Mouse (Mus musculus): ENCODE measurements around the gene Dpysl5. TPM values are rescaled to one million over a fixed set of nuclear protein-coding genes. Genes with fewer than 3 reads are reported as not detected.

Gene Dpysl5
- polyA plus RNA-seq, 1 experiment from 2014 or later: 109 TPM

DNA sequence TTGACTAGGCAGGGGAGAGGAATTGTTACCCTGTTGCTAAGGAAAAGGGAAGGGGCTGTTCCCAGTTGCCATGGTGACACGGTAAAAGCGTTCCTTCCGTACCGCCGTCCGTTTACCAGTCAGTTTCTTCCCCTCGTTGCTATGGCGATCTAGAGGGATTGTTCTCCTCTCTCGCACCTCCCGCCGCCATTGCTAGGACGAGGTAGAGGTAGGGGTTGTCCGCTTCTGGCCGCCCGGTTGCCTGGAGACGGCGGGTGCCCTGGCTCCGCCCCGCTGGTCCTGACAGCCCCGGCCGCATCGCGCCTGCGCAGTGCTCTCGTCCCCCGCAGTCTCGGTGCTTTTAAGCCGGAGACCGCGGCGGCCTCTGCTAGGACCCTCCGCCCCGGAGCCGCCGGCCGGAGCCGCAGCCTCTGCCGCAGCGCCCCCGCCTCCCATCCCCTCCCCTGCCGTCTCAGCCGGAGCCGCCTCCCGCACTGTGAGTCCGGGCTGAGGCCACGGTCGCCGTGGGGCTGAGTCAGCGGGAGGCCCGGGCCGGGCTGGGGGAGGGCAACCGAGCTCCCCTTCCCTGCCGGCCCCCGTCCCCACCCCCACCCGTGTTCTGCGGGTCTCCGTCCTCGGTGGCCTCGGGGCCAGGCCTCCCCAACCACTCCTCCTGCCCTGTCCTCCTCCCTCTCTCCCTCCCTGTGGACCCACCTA lies 103.2 kb downstream of the Dpysl5 start, which contains the start of gene Mapre3:
Gene Mapre3 (plus strand): TSS at position 218 of the 696 bp plus-strand sequence.
- Histone ChIP-seq H3K9ac (peak within 1 kb of the TSS; percentile 80), H3K4me2 (peak within 1 kb of the TSS; percentile 65), H3K27me3 (no peaks in the 10 kb centered on the region), H3K27ac (peak within 1 kb of the TSS; percentile 89), H3K36me3 (replicated peaks) (no peaks in the 10 kb centered on the region), H3K4me3 (replicated peaks) (peak within 1 kb of the TSS; percentile 67), H3K4me1 (peaks cover 33% of the 10 kb centered on the region), H3K9me3 (no peaks in the 10 kb centered on the region)
- WGBS: 1% methylated on average over 59 of the region's 59 CpGs
- ATAC-seq (ENCODE audit: low FRiP score): peak; percentile 99

DNA sequence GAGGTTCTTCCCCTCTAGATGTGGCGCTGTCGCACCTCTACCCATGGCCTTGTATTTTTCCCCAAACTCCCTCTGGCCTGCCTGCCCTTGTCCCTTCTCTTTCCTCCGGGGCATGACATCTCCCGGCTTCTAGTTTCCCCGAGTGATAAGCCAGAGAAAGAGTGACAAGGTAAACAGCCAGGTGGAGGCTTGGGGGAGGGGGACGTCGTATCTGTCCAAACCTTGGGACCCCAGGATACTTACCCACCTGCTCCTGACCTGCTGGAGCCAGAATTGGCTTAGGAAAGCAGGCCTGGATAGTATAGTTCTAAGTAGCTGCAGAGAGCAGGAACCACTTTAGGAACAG lies 103.7 kb downstream of the Dpysl5 start:
- no peak for ATAC-seq (ENCODE audit: low FRiP score)
- H3K27ac ChIP-seq: peak overlapping the region; percentile 89
- WGBS: 3% methylated on average over 7 of the region's 7 CpGs
- H3K27me3 ChIP-seq: no peaks in the 10 kb centered on the region
- no peaks in the 10 kb centered on the region for H3K9me3 ChIP-seq
- peaks cover 33% of the 10 kb centered on the region for H3K4me1 ChIP-seq
- peak overlapping the region; percentile 65 for H3K4me2 ChIP-seq
- H3K9ac ChIP-seq: peak overlapping the region; percentile 80
- 0 out of 2 replicates have a peak, but pooled peaks cover 3% of the 10 kb centered on the region for H3K36me3 ChIP-seq (replicated peaks)
- H3K4me3 ChIP-seq (replicated peaks): peak overlapping the region; percentile 67

DNA sequence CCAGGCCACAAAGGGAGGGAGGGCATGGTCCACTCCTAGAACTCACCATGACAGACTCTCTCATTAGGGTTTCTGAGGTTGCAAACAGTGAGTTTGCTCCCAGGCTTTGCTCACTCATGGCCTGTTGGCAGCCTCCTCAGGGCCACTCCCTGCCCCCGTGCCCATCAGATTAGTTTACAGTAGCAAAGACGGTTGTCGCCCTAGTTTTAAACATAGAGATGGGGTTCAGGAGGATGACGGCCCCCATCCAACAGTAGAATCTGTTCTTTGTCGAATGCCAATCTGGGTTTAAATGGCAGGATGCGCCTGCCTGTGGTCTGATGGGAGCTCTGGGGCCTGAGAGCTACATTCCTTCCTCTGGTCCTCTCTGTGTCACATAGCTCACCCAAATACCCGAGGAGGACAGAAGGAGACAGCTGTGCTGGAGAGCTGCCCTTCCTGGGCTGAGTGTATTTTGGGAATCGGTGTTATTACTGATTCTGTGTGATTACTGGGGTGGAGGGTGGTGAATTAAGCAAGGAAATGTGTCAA lies 105.0 kb downstream of the Dpysl5 start:
- ATAC-seq (ENCODE audit: low FRiP score): no peak
- no peaks in the 10 kb centered on the region for H3K9me3 ChIP-seq
- H3K27me3 ChIP-seq: no peaks in the 10 kb centered on the region
- no peak overlapping the region for H3K27ac ChIP-seq
- peaks cover 33% of the 10 kb centered on the region for H3K4me1 ChIP-seq
- H3K4me3 ChIP-seq (replicated peaks): 0 out of 2 replicates have a peak overlapping the region, but pooled peaks have one; percentile 1
- H3K4me2 ChIP-seq: peak overlapping the region; percentile 65
- 0 out of 2 replicates have a peak, but pooled peaks cover 4% of the 10 kb centered on the region for H3K36me3 ChIP-seq (replicated peaks)
- 81% methylated on average over 8 of the region's 8 CpGs for WGBS
- H3K9ac ChIP-seq: 0 out of 2 replicates have a peak overlapping the region, but pooled peaks have one; percentile 2

DNA sequence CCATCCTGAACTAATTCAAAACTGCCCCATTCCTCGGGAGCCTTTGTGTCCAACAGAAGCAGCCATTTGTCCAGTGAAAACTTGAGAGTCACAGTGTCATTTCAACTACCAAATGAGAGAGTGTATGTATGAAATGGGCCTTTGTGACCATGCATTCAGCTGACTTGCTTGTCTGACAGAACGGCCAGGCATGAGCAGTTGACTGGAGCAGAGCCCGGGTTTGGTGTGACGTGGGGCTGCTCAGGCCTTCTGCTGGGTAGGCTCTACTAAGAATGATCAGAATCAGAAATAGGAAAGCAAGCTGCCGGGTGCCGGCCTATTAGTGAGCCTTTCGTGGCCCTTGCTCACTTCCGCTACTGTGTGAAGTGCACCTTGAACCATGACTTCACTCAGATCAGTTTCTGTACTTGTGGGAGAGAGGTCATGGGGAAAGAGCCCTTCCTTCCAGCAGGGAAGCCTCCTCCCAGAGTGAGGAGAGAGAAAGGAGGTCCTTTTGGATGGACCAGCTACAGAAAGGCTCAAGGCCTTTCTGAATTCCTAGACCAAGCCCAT lies 107.5 kb downstream of the Dpysl5 start:
- H3K36me3 ChIP-seq (replicated peaks): 0 out of 2 replicates have a peak, but pooled peaks cover 4% of the 10 kb centered on the region
- H3K9ac ChIP-seq: no peak overlapping the region
- H3K4me3 ChIP-seq (replicated peaks): no peak overlapping the region
- H3K27me3 ChIP-seq: no peaks in the 10 kb centered on the region
- H3K27ac ChIP-seq: no peak overlapping the region
- no peaks in the 10 kb centered on the region for H3K9me3 ChIP-seq
- H3K4me2 ChIP-seq: no peak overlapping the region
- ATAC-seq (ENCODE audit: low FRiP score): no peak
- peaks cover 30% of the 10 kb centered on the region for H3K4me1 ChIP-seq
- WGBS: 91% methylated on average over 8 of the region's 8 CpGs

DNA sequence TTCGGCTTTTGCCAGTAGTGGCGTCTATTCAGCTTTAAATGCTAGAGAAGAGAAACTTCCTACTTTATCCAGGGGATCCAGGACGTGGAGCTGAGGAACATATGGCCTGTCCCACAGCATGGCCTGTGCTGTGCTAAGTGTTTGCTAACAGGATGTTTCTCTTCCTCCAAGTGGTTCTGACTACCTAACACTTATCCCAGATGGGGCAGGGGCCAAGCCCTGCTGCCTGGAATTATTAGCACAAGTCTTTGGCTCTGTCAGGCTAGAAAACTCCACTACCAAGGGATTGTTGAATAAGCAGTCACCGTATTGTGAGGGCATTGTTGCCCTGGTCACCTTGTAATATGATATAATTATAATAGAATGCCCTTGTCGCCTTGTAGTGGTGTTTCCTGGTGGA lies 111.3 kb downstream of the Dpysl5 start:
- Histone ChIP-seq H3K27ac (no peak overlapping the region), H3K4me1 (peaks cover 22% of the 10 kb centered on the region), H3K9ac (no peak overlapping the region), H3K4me3 (replicated peaks) (no peak overlapping the region), H3K27me3 (no peaks in the 10 kb centered on the region), H3K9me3 (no peaks in the 10 kb centered on the region), H3K4me2 (no peak overlapping the region), H3K36me3 (replicated peaks) (0 out of 2 replicates have a peak, but pooled peaks cover 4% of the 10 kb centered on the region)
- no peak for ATAC-seq (ENCODE audit: low FRiP score)
- 89% methylated on average over 5 of the region's 5 CpGs for WGBS

DNA sequence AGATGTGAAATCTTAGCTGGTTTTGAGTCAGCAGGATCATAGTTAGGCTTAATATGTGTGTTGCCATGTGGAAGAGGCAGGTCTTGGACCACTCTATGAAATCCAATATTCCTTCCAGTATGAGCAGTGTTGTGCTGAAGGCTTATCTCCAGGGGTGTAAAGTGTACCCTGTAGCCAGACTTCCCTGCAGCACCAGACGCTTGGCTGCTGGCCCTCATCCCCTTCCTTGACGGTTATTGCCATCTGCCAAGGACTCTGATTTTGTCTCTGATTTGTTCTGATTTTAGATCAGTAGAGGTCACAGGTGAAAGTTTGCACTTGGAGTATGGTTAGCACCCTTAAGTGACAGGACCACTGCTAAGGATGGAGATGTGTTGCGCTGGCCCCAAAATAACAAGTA lies 111.7 kb downstream of the Dpysl5 start:
- H3K4me1 ChIP-seq: peaks cover 19% of the 10 kb centered on the region
- H3K27ac ChIP-seq: no peak overlapping the region
- no peak overlapping the region for H3K4me3 ChIP-seq (replicated peaks)
- H3K9me3 ChIP-seq: no peaks in the 10 kb centered on the region
- H3K36me3 ChIP-seq (replicated peaks): 0 out of 2 replicates have a peak, but pooled peaks cover 4% of the 10 kb centered on the region
- WGBS: 91% methylated on average over 3 of the region's 3 CpGs
- ATAC-seq (ENCODE audit: low FRiP score): no peak
- H3K4me2 ChIP-seq: no peak overlapping the region
- no peaks in the 10 kb centered on the region for H3K27me3 ChIP-seq
- no peak overlapping the region for H3K9ac ChIP-seq

DNA sequence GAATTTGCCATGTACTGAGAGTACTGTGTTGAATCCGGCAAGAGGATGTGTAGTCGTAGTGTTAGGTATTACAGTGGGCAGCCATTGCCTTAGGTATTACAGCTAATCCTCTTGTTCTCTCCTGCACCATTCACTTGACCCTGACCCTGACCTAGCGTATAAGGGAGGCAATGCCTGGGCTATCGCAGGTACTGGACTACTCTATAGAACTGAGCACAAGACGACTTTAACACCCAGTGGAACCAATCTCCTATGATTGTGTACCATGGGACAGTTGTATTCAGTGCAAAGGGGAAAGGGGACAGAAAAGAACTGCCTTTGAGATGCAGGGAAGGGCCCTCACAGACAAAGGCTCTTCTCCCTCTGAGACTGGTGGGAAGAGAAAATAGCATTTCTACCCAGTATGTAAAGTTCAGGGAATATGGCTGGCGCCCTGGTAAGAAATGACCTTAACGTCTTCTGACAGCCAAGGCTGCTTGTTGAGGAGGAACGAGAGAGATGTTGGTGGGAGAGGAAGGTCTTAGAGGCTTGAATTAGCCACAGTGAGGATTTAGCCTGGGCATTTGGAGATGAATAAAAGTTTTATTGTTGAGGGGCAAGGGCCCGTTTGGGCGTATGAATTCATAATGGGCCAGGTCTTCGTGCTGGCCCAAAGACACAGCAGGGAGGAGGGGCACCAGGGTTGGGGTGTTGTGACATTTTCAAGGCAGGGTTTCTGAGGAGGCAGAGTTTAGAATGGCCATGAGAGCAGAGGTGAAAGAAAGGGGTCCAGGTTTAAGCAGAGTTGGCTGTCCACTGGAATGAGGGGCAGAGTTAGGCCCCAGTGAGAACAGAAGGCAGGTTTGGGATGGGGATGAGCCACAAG lies 113.0 kb downstream of the Dpysl5 start:
- H3K4me2 ChIP-seq: no peak overlapping the region
- WGBS: 36% methylated on average over 11 of the region's 11 CpGs
- H3K36me3 ChIP-seq (replicated peaks): 0 out of 2 replicates have a peak, but pooled peaks cover 4% of the 10 kb centered on the region
- H3K9ac ChIP-seq: no peak overlapping the region
- no peaks in the 10 kb centered on the region for H3K27me3 ChIP-seq
- no peak overlapping the region for H3K27ac ChIP-seq
- H3K9me3 ChIP-seq: no peaks in the 10 kb centered on the region
- no peak for ATAC-seq (ENCODE audit: low FRiP score)
- peaks cover 19% of the 10 kb centered on the region for H3K4me1 ChIP-seq
- H3K4me3 ChIP-seq (replicated peaks): no peak overlapping the region

DNA sequence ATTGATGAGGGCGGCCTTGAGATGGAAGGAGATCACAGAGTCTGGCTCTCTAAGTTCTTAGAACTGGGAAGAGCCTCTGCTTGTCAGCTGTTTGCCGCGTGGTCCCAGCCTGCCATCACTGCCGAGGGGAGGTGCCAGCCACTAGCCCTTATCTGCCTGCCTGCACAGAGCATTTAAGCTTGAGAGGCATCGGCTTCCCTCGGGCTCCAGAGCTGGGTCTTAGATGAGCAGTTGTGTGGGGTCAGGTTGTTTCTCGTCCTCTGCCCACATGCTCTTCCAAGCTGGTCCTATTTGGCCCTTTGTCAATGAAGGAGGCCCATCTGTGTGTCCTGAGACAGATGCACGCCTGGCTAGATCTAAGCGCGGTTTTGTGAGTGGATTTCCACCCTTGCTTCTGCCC lies 113.8 kb downstream of the Dpysl5 start:
- H3K9me3 ChIP-seq: no peaks in the 10 kb centered on the region
- no peak overlapping the region for H3K4me2 ChIP-seq
- peaks cover 19% of the 10 kb centered on the region for H3K4me1 ChIP-seq
- no peak overlapping the region for H3K27ac ChIP-seq
- WGBS: 66% methylated on average over 10 of the region's 10 CpGs
- no peak for ATAC-seq (ENCODE audit: low FRiP score)
- H3K4me3 ChIP-seq (replicated peaks): no peak overlapping the region
- H3K27me3 ChIP-seq: no peaks in the 10 kb centered on the region
- no peak overlapping the region for H3K9ac ChIP-seq
- H3K36me3 ChIP-seq (replicated peaks): no peaks in the 10 kb centered on the region

DNA sequence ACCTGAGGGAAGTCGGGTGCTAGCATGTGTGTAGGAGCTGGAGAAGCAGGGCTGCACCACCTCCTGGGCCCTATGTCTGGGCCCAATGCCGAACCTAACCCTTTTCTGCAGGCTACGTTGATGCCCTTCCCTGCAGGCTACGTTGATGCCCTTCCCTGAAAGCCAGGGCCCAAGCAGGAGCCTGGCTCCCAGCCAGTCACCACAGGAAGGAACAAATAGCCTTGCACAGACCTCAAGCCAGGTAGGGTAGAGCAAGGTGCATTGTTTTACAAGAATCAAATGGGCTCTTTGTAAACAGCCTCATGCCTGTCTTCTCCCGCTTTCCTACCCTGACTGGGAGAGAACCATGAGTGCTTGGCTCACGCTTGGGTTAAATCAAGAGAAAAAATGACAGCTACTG lies 114.5 kb downstream of the Dpysl5 start:
- no peak overlapping the region for H3K27ac ChIP-seq
- no peak for ATAC-seq (ENCODE audit: low FRiP score)
- no peak overlapping the region for H3K9ac ChIP-seq
- H3K4me2 ChIP-seq: no peak overlapping the region
- no peaks in the 10 kb centered on the region for H3K36me3 ChIP-seq (replicated peaks)
- no peaks in the 10 kb centered on the region for H3K27me3 ChIP-seq
- 79% methylated on average over 6 of the region's 6 CpGs for whole genome bisulfite sequencing
- peaks cover 19% of the 10 kb centered on the region for H3K4me1 ChIP-seq
- H3K4me3 ChIP-seq (replicated peaks): no peak overlapping the region
- no peaks in the 10 kb centered on the region for H3K9me3 ChIP-seq

DNA sequence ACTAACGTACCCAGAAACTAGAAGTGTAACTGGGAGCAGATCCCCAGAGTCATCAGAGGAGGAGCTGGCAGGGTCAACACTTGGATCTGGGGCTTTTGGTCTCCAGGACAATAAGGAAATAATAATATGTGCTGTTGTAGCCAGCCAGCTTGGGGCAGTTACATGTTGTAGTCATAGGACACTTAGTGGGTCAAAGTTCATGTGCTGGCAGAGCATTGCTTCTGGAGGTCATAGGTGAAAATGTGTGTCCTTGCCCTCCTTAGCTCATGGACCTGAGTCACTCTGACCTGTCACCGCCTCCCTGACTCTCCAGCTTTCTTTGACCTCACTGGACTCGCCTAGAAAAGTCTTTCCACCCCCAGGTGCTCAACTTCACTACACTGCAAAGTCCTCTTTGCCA lies 122.1 kb downstream of the Dpysl5 start:
- H3K9ac ChIP-seq: no peak overlapping the region
- 0 out of 2 replicates have a peak, but pooled peaks cover 3% of the 10 kb centered on the region for H3K9me3 ChIP-seq
- no peaks in the 10 kb centered on the region for H3K4me1 ChIP-seq
- no peaks in the 10 kb centered on the region for H3K27me3 ChIP-seq
- WGBS: 87% methylated on average over 3 of the region's 3 CpGs
- no peak overlapping the region for H3K4me2 ChIP-seq
- no peak for ATAC-seq (ENCODE audit: low FRiP score)
- peaks cover 13% of the 10 kb centered on the region for H3K36me3 ChIP-seq (replicated peaks)
- no peak overlapping the region for H3K27ac ChIP-seq
- no peak overlapping the region for H3K4me3 ChIP-seq (replicated peaks)

DNA sequence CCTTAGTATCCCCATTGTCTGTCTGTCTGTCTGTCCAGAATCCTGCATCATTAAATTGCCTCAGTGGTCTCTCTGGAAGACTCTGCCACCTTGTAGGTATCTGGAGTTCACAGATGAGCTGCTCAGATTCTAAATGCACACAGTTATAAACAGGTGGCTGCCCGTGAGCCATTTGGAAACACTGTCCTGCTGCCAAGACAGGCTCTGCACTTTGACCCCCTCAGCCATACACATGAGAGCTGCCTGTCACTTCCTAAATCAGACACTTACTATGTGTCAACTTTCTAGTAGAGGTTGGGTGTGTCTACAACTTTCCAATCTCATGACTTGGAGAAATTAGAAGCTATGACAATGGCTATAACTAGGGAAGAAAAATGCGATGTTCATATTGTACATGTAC lies 128.4 kb downstream of the Dpysl5 start:
- no peak overlapping the region for H3K9ac ChIP-seq
- no peak for ATAC-seq (ENCODE audit: low FRiP score)
- no peak overlapping the region for H3K4me2 ChIP-seq
- 95% methylated on average over 2 of the region's 2 CpGs for WGBS
- no peaks in the 10 kb centered on the region for H3K27me3 ChIP-seq
- peaks cover 13% of the 10 kb centered on the region for H3K36me3 ChIP-seq (replicated peaks)
- no peaks in the 10 kb centered on the region for H3K4me1 ChIP-seq
- no peak overlapping the region for H3K4me3 ChIP-seq (replicated peaks)
- H3K27ac ChIP-seq: no peak overlapping the region
- 0 out of 2 replicates have a peak, but pooled peaks cover 3% of the 10 kb centered on the region for H3K9me3 ChIP-seq

DNA sequence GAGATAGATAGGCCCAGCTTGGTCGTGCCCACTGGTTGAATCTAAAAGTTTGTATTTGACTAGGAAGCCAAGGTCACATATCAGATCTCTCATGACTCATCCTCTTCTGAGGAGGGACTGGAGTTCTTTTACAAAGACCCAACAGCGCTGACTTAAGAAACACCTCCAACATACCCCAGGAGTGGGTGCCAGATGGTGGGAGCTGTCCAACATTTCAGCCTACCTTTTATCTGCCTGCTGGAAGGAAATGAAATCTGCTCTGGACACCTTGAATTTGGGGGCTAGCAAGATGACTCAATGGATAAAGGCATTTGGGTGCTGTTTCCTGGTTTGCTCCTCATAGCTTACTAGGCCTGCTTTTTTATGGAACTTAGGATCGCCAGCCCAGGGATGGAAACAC lies 130.5 kb downstream of the Dpysl5 start:
- Histone ChIP-seq H3K9me3 (no peaks in the 10 kb centered on the region), H3K27ac (no peak overlapping the region), H3K4me1 (no peaks in the 10 kb centered on the region), H3K36me3 (replicated peaks) (peaks cover 5% of the 10 kb centered on the region), H3K4me3 (replicated peaks) (no peak overlapping the region), H3K27me3 (no peaks in the 10 kb centered on the region), H3K9ac (no peak overlapping the region), H3K4me2 (no peak overlapping the region)
- no peak for ATAC-seq (ENCODE audit: low FRiP score)
- WGBS: 48% methylated on average over 3 of the region's 3 CpGs

Measured in forebrain, embryonic 12.5 days (tissue).